Mouse (Mus musculus) embryonic facial prominence, embryonic 15.5 days (tissue): ENCODE results near the gene Gm42417. TPM values are rescaled to one million over a fixed set of nuclear protein-coding genes. Genes with fewer than 3 reads are reported as not detected.

Source experiments
- ATAC-seq: fragments of 200-750 bp; cut with Nextera tagmentation; 2 replicates; pipeline ENCODE4 v1.8.0; 2017; ENCODE audit warnings: low read depth, moderate TSS enrichment; ENCODE audit not compliant: insufficient number of reproducible peaks, low FRiP score, low TSS enrichment
- H3K27ac ChIP-seq: fragments of 300-500 bp; sonication (generic); replicated peaks from 2 replicates; pipeline ENCODE4 v1.5.1; 2015; ENCODE audit warnings: mild to moderate bottlenecking, inconsistent platforms
- H3K27me3 ChIP-seq: fragments of 300-500 bp; sonication (generic); 2 replicates; pipeline ENCODE4 v1.6.1; 2015; ENCODE audit warnings: inconsistent platforms
- H3K36me3 ChIP-seq: fragments of 300-500 bp; sonication (generic); 2 replicates; pipeline ENCODE4 v1.6.1; 2015; ENCODE audit warnings: mild to moderate bottlenecking, inconsistent platforms
- H3K4me1 ChIP-seq: fragments of 300-500 bp; sonication (generic); 2 replicates; pipeline ENCODE4 v1.6.1; 2015; ENCODE audit warnings: inconsistent platforms
- H3K4me2 ChIP-seq: fragments of 300-500 bp; sonication (generic); replicated peaks from 2 replicates; pipeline ENCODE4 v1.6.1; 2015; ENCODE audit warnings: mild to moderate bottlenecking, inconsistent platforms
- H3K4me3 ChIP-seq: fragments of 300-500 bp; sonication (generic); replicated peaks from 2 replicates; pipeline ENCODE4 v1.5.1; 2015; ENCODE audit warnings: mild to moderate bottlenecking, inconsistent platforms
- H3K9ac ChIP-seq: fragments of 300-500 bp; sonication (generic); 2 replicates; pipeline ENCODE4 v1.6.1; 2015; ENCODE audit warnings: inconsistent platforms
- H3K9me3 ChIP-seq: fragments of 300-500 bp; sonication (generic); replicated peaks from 2 replicates; pipeline ENCODE4 v1.6.1; 2016; ENCODE audit warnings: inconsistent platforms
- WGBS: fragments of 180-500 bp; shearing (Covaris S2); methylation state at CpG from one replicate; pipeline ENCODE4 v1.1.7; 2015; 5-methylcytosine and 5-hydroxymethylcytosine counted together
- polyA plus RNA-seq: library from polyadenylated mRNA; unstranded; fragments of >200 nt; fragmentation: Nextera tagmentation; extraction: Ambion mirVana; gene quantifications from 2 replicates; pipeline ENCODE4 v1.2.1, GENCODE M21; 2015

The Gm42417 gene
- polyA plus RNA-seq, 1 experiment from 2014 or later, result 0.40 TPM

- ATAC-seq, result no peak
- Histone ChIP-seq H3K4me2 (no peak overlapping the region), H3K27ac (no peak overlapping the region), H3K9me3 (no peaks in the 10 kb centered on the region), H3K36me3 (peaks cover 28% of the 10 kb centered on the region), H3K9ac (no peak overlapping the region), H3K4me3 (no peak overlapping the region), H3K4me1 (peaks cover 25% of the 10 kb centered on the region), H3K27me3 (no peaks in the 10 kb centered on the region)
- 63% methylated on average over 8 of the region's 8 CpGs for WGBS
Observed at GRCm38 (mm10) chr1:36530485-36530884, 8.7 kb downstream of the Gm42417 start.

GRCm38 (mm10) chr1:36529875-36530274 lies 9.4 kb downstream of the Gm42417 start:
- Histone ChIP-seq H3K9ac (no peak overlapping the region), H3K9me3 (no peaks in the 10 kb centered on the region), H3K27me3 (no peaks in the 10 kb centered on the region), H3K4me1 (peaks cover 22% of the 10 kb centered on the region), H3K36me3 (peaks cover 35% of the 10 kb centered on the region), H3K4me3 (no peak overlapping the region), H3K27ac (no peak overlapping the region), H3K4me2 (no peak overlapping the region)
- 93% methylated on average over 4 of the region's 4 CpGs for WGBS
- no peak for ATAC-seq

GRCm38 (mm10) chr1:36529274-36529673 lies 10.0 kb downstream of the Gm42417 start:
- no peak overlapping the region for H3K4me2 ChIP-seq
- H3K9ac ChIP-seq, result no peak overlapping the region
- peaks cover 16% of the 10 kb centered on the region for H3K4me1 ChIP-seq
- H3K36me3 ChIP-seq, result peaks cover 41% of the 10 kb centered on the region
- H3K4me3 ChIP-seq, result no peak overlapping the region
- no peak for ATAC-seq
- WGBS, result 70% methylated on average over 4 of the region's 4 CpGs
- no peaks in the 10 kb centered on the region for H3K27me3 ChIP-seq
- H3K27ac ChIP-seq, result no peak overlapping the region
- H3K9me3 ChIP-seq, result no peaks in the 10 kb centered on the region

GRCm38 (mm10) chr1:36528351-36528750 lies 10.9 kb downstream of the Gm42417 start:
- H3K36me3 ChIP-seq, result peaks cover 49% of the 10 kb centered on the region
- no peak overlapping the region for H3K4me2 ChIP-seq
- no peak for ATAC-seq
- H3K9ac ChIP-seq, result no peak overlapping the region
- H3K27ac ChIP-seq, result no peak overlapping the region; the same call in 1 of the 2 replicates
- H3K4me1 ChIP-seq, result peaks cover 7% of the 10 kb centered on the region; the same call in 1 of the 2 replicates
- no peaks in the 10 kb centered on the region for H3K9me3 ChIP-seq
- H3K4me3 ChIP-seq, result no peak overlapping the region
- H3K27me3 ChIP-seq, result no peaks in the 10 kb centered on the region
- 7% methylated on average over 1 of the region's 1 CpGs for WGBS

- no peaks in the 10 kb centered on the region for H3K27me3 ChIP-seq
- H3K4me2 ChIP-seq, result no peak overlapping the region
- no peak overlapping the region for H3K9ac ChIP-seq
- peaks cover 4% of the 10 kb centered on the region; the same call in 1 of the 2 replicates for H3K4me1 ChIP-seq
- ATAC-seq, result no peak
- H3K27ac ChIP-seq, result no peak overlapping the region
- no peak overlapping the region for H3K4me3 ChIP-seq
- WGBS, result 89% methylated on average over 10 of the region's 10 CpGs
- H3K36me3 ChIP-seq, result peaks cover 63% of the 10 kb centered on the region
- no peaks in the 10 kb centered on the region for H3K9me3 ChIP-seq
Observed at GRCm38 (mm10) chr1:36526903-36527302, 12.3 kb downstream of the Gm42417 start.

- Histone ChIP-seq H3K4me2 (no peak overlapping the region), H3K36me3 (peaks cover 63% of the 10 kb centered on the region), H3K9ac (no peak overlapping the region), H3K4me1 (peaks cover 4% of the 10 kb centered on the region; the same call in 1 of the 2 replicates), H3K9me3 (no peaks in the 10 kb centered on the region), H3K27ac (no peak overlapping the region), H3K4me3 (no peak overlapping the region), H3K27me3 (no peaks in the 10 kb centered on the region)
- ATAC-seq, result no peak
- WGBS, result 85% methylated on average over 12 of the region's 12 CpGs
Observed at GRCm38 (mm10) chr1:36525774-36526173, 13.5 kb downstream of the Gm42417 start.

- WGBS, result 92% methylated on average over 5 of the region's 5 CpGs
Observed at GRCm38 (mm10) chr1:36524058-36524457, 15.2 kb downstream of the Gm42417 start.

GRCm38 (mm10) chr1:36523332-36524013 lies 15.8 kb downstream of the Gm42417 start:
- ATAC-seq, result peak; percentile 27; the same call in 1 of the 2 replicates
- peaks cover 80% of the 10 kb centered on the region for H3K36me3 ChIP-seq
- WGBS, result 70% methylated on average over 9 of the region's 9 CpGs
- H3K27me3 ChIP-seq, result no peaks in the 10 kb centered on the region
- H3K4me1 ChIP-seq, result 0 out of 2 replicates have a peak, but pooled peaks cover 3% of the 10 kb centered on the region
- no peak overlapping the region for H3K4me3 ChIP-seq
- H3K9ac ChIP-seq, result no peak overlapping the region
- 0 out of 2 replicates have a peak overlapping the region, but pooled peaks have one; percentile 17 for H3K27ac ChIP-seq
- no peaks in the 10 kb centered on the region for H3K9me3 ChIP-seq
- H3K4me2 ChIP-seq, result no peak overlapping the region

More at GRCm38 (mm10) chr1:36524058-36524457, 15.2 kb downstream of the Gm42417 start:
- Histone ChIP-seq H3K27ac (no peak overlapping the region), H3K9me3 (no peaks in the 10 kb centered on the region), H3K36me3 (peaks cover 76% of the 10 kb centered on the region), H3K27me3 (no peaks in the 10 kb centered on the region), H3K4me1 (0 out of 2 replicates have a peak, but pooled peaks cover 4% of the 10 kb centered on the region), H3K4me2 (no peak overlapping the region), H3K9ac (no peak overlapping the region), H3K4me3 (no peak overlapping the region)
- no peak for ATAC-seq

GRCm38 (mm10) chr1:36522210-36522609 lies 17.0 kb downstream of the Gm42417 start:
- H3K9ac ChIP-seq, result no peak overlapping the region
- no peak for ATAC-seq
- no peak overlapping the region for H3K27ac ChIP-seq
- H3K36me3 ChIP-seq, result peaks cover 85% of the 10 kb centered on the region
- H3K4me3 ChIP-seq, result no peak overlapping the region
- H3K4me1 ChIP-seq, result no peaks in the 10 kb centered on the region
- H3K4me2 ChIP-seq, result no peak overlapping the region
- no peaks in the 10 kb centered on the region for H3K27me3 ChIP-seq
- 93% methylated on average over 7 of the region's 7 CpGs for WGBS
- no peaks in the 10 kb centered on the region for H3K9me3 ChIP-seq

- Histone ChIP-seq H3K4me3 (no peak overlapping the region), H3K27ac (no peak overlapping the region), H3K4me2 (no peak overlapping the region), H3K9ac (no peak overlapping the region), H3K4me1 (peaks cover 9% of the 10 kb centered on the region), H3K36me3 (peaks cover 63% of the 10 kb centered on the region), H3K9me3 (no peaks in the 10 kb centered on the region), H3K27me3 (no peaks in the 10 kb centered on the region)
- ATAC-seq, result no peak
- 76% methylated on average over 11 of the region's 11 CpGs for WGBS
Observed at GRCm38 (mm10) chr1:36519626-36520025, 19.6 kb downstream of the Gm42417 start.

GRCm38 (mm10) chr1:36518259-36518658 lies 21.0 kb downstream of the Gm42417 start:
- Histone ChIP-seq H3K9me3 (no peaks in the 10 kb centered on the region), H3K4me3 (no peak overlapping the region), H3K4me1 (peaks cover 20% of the 10 kb centered on the region), H3K9ac (no peak overlapping the region), H3K36me3 (peaks cover 50% of the 10 kb centered on the region), H3K4me2 (no peak overlapping the region), H3K27ac (no peak overlapping the region), H3K27me3 (no peaks in the 10 kb centered on the region)
- no peak for ATAC-seq
- WGBS, result 82% methylated on average over 3 of the region's 3 CpGs

GRCm38 (mm10) chr1:36513718-36514117 lies 25.5 kb downstream of the Gm42417 start:
- WGBS, result 51% methylated on average over 2 of the region's 2 CpGs
- Histone ChIP-seq H3K9me3 (no peaks in the 10 kb centered on the region), H3K4me1 (peaks cover 26% of the 10 kb centered on the region), H3K4me3 (peak overlapping the region; percentile 99), H3K9ac (no peak overlapping the region), H3K27me3 (no peaks in the 10 kb centered on the region), H3K27ac (no peak overlapping the region), H3K4me2 (peak overlapping the region; percentile 90), H3K36me3 (peaks cover 6% of the 10 kb centered on the region)
- ATAC-seq, result no peak
